Mouse (Mus musculus): ENCODE data around the gene Ube2o. TPM values are rescaled to one million over a fixed set of nuclear protein-coding genes. Genes with fewer than 3 reads are reported as not detected.

Gene Ube2o
- polyA plus RNA-seq, 1 experiment = 43.6 TPM

- Histone ChIP-seq H3K36me3 (ENCODE audit: control insufficient read depth, insufficient read depth, low read length, poor library complexity, severe bottlenecking) (no peaks in the 10 kb centered on the region), H3K27ac (ENCODE audit: insufficient read depth, low read length) (no peak overlapping the region), H3K4me3 (ENCODE audit: low read depth, low read length) (no peak overlapping the region), H3K9ac (ENCODE audit: low read depth, poor library complexity, severe bottlenecking) (no peak overlapping the region), H3K4me1 (ENCODE audit: control insufficient read depth, insufficient read depth, low read length) (peaks cover 3% of the 10 kb centered on the region), H3K9me3 (replicated peaks; ENCODE audit: control insufficient read depth, insufficient read depth, low read length, poor library complexity, severe bottlenecking) (no peaks in the 10 kb centered on the region), H3K27me3 (ENCODE audit: control insufficient read depth, insufficient read depth, low read length, poor library complexity, severe bottlenecking) (no peaks in the 10 kb centered on the region)
- TF ChIP-seq POLR2A (IDR thresholded peaks at IDR 0.05; ENCODE audit: insufficient read depth, low read length) = no peak
- TF ChIP-seq CTCF (IDR thresholded peaks at IDR 0.05; ENCODE audit: low read depth, low read length) = no peak
These were observed 28.9 kb upstream of the Ube2o start for GRCm38 (mm10) chr11:116609965-116610630.

GRCm38 (mm10) chr11:116607717-116608116, 26.5 kb upstream of the Ube2o start:
- no peak overlapping the region for H3K9ac ChIP-seq (ENCODE audit: low read depth, poor library complexity, severe bottlenecking)

GRCm38 (mm10) chr11:116604097-116604496, 22.9 kb upstream of the Ube2o start:
- H3K9ac ChIP-seq (ENCODE audit: low read depth, poor library complexity, severe bottlenecking) = no peak overlapping the region

More at GRCm38 (mm10) chr11:116607717-116608116, 26.5 kb upstream of the Ube2o start:
- Histone ChIP-seq H3K9me3 (replicated peaks; ENCODE audit: control insufficient read depth, insufficient read depth, low read length, poor library complexity, severe bottlenecking) (no peaks in the 10 kb centered on the region), H3K4me3 (ENCODE audit: low read depth, low read length) (no peak overlapping the region), H3K36me3 (ENCODE audit: control insufficient read depth, insufficient read depth, low read length, poor library complexity, severe bottlenecking) (0 out of 2 replicates have a peak, but pooled peaks cover 4% of the 10 kb centered on the region), H3K4me1 (ENCODE audit: control insufficient read depth, insufficient read depth, low read length) (peaks cover 3% of the 10 kb centered on the region), H3K27me3 (ENCODE audit: control insufficient read depth, insufficient read depth, low read length, poor library complexity, severe bottlenecking) (no peaks in the 10 kb centered on the region), H3K27ac (ENCODE audit: insufficient read depth, low read length) (no peak overlapping the region)
- TF ChIP-seq EP300 (IDR thresholded peaks at IDR 0.05; ENCODE audit: insufficient read depth, low read depth, low read length) (no peak), CTCF (IDR thresholded peaks at IDR 0.05; ENCODE audit: low read depth, low read length) (no peak), POLR2A (IDR thresholded peaks at IDR 0.05; ENCODE audit: insufficient read depth, low read length) (no peak)

GRCm38 (mm10) chr11:116603339-116603738, 22.1 kb upstream of the Ube2o start:
- H3K4me3 ChIP-seq (ENCODE audit: low read depth, low read length) = no peak overlapping the region
- H3K27me3 ChIP-seq (ENCODE audit: control insufficient read depth, insufficient read depth, low read length, poor library complexity, severe bottlenecking) = no peaks in the 10 kb centered on the region
- H3K4me1 ChIP-seq (ENCODE audit: control insufficient read depth, insufficient read depth, low read length) = peaks cover 3% of the 10 kb centered on the region
- no peaks in the 10 kb centered on the region for H3K9me3 ChIP-seq (replicated peaks; ENCODE audit: control insufficient read depth, insufficient read depth, low read length, poor library complexity, severe bottlenecking)
- TF ChIP-seq EP300 (IDR thresholded peaks at IDR 0.05; ENCODE audit: insufficient read depth, low read depth, low read length) (no peak), CTCF (IDR thresholded peaks at IDR 0.05; ENCODE audit: low read depth, low read length) (peak; percentile 75)
- no peak overlapping the region for H3K27ac ChIP-seq (ENCODE audit: insufficient read depth, low read length)
- no peak overlapping the region for H3K9ac ChIP-seq (ENCODE audit: low read depth, poor library complexity, severe bottlenecking)
- peaks cover 13% of the 10 kb centered on the region; the same call in 1 of the 2 replicates for H3K36me3 ChIP-seq (ENCODE audit: control insufficient read depth, insufficient read depth, low read length, poor library complexity, severe bottlenecking)

More at GRCm38 (mm10) chr11:116604097-116604496, 22.9 kb upstream of the Ube2o start:
- Histone ChIP-seq H3K36me3 (ENCODE audit: control insufficient read depth, insufficient read depth, low read length, poor library complexity, severe bottlenecking) (peaks cover 13% of the 10 kb centered on the region; the same call in 1 of the 2 replicates), H3K27ac (ENCODE audit: insufficient read depth, low read length) (no peak overlapping the region), H3K4me3 (ENCODE audit: low read depth, low read length) (no peak overlapping the region), H3K27me3 (ENCODE audit: control insufficient read depth, insufficient read depth, low read length, poor library complexity, severe bottlenecking) (no peaks in the 10 kb centered on the region), H3K4me1 (ENCODE audit: control insufficient read depth, insufficient read depth, low read length) (peaks cover 3% of the 10 kb centered on the region), H3K9me3 (replicated peaks; ENCODE audit: control insufficient read depth, insufficient read depth, low read length, poor library complexity, severe bottlenecking) (no peaks in the 10 kb centered on the region)
- TF ChIP-seq CTCF (IDR thresholded peaks at IDR 0.05; ENCODE audit: low read depth, low read length) (no peak), POLR2A (IDR thresholded peaks at IDR 0.05; ENCODE audit: insufficient read depth, low read length) (no peak), EP300 (IDR thresholded peaks at IDR 0.05; ENCODE audit: insufficient read depth, low read depth, low read length) (no peak)

- H3K27me3 ChIP-seq (ENCODE audit: control insufficient read depth, insufficient read depth, low read length, poor library complexity, severe bottlenecking) = no peaks in the 10 kb centered on the region
- TF ChIP-seq POLR2A (IDR thresholded peaks at IDR 0.05; ENCODE audit: insufficient read depth, low read length) = no peak
- peaks cover 13% of the 10 kb centered on the region; the same call in 1 of the 2 replicates for H3K36me3 ChIP-seq (ENCODE audit: control insufficient read depth, insufficient read depth, low read length, poor library complexity, severe bottlenecking)
- H3K9ac ChIP-seq (ENCODE audit: low read depth, poor library complexity, severe bottlenecking) = no peak overlapping the region
- H3K4me3 ChIP-seq (ENCODE audit: low read depth, low read length) = no peak overlapping the region
- H3K27ac ChIP-seq (ENCODE audit: insufficient read depth, low read length) = no peak overlapping the region
- H3K9me3 ChIP-seq (replicated peaks; ENCODE audit: control insufficient read depth, insufficient read depth, low read length, poor library complexity, severe bottlenecking) = no peaks in the 10 kb centered on the region
- no peaks in the 10 kb centered on the region for H3K4me1 ChIP-seq (ENCODE audit: control insufficient read depth, insufficient read depth, low read length)
These were observed 20.8 kb upstream of the Ube2o start for GRCm38 (mm10) chr11:116602043-116602442.

GRCm38 (mm10) chr11:116601166-116601565, 19.9 kb upstream of the Ube2o start:
- TF ChIP-seq POLR2A (IDR thresholded peaks at IDR 0.05; ENCODE audit: insufficient read depth, low read length) (no peak), EP300 (IDR thresholded peaks at IDR 0.05; ENCODE audit: insufficient read depth, low read depth, low read length) (no peak), CTCF (IDR thresholded peaks at IDR 0.05; ENCODE audit: low read depth, low read length) (no peak)
- H3K4me1 ChIP-seq (ENCODE audit: control insufficient read depth, insufficient read depth, low read length) = no peaks in the 10 kb centered on the region
- peaks cover 13% of the 10 kb centered on the region; the same call in 1 of the 2 replicates for H3K36me3 ChIP-seq (ENCODE audit: control insufficient read depth, insufficient read depth, low read length, poor library complexity, severe bottlenecking)
- no peak overlapping the region for H3K4me3 ChIP-seq (ENCODE audit: low read depth, low read length)
- H3K9me3 ChIP-seq (replicated peaks; ENCODE audit: control insufficient read depth, insufficient read depth, low read length, poor library complexity, severe bottlenecking) = no peaks in the 10 kb centered on the region
- no peak overlapping the region for H3K9ac ChIP-seq (ENCODE audit: low read depth, poor library complexity, severe bottlenecking)
- no peak overlapping the region for H3K27ac ChIP-seq (ENCODE audit: insufficient read depth, low read length)
- no peaks in the 10 kb centered on the region for H3K27me3 ChIP-seq (ENCODE audit: control insufficient read depth, insufficient read depth, low read length, poor library complexity, severe bottlenecking)

All from ES-Bruce4 (cell line).